Mouse (Mus musculus): ENCODE data around the gene Gm8246. TPM values are rescaled to one million over a fixed set of nuclear protein-coding genes. Genes with fewer than 3 reads are reported as not detected.
"Not testable (repeated sequence)": the region's sequence is repeated elsewhere in the genome, so short reads cannot be mapped to it uniquely, and the experiment has no call there.

The Gm8246 gene
- not detected in 2 replicates for polyA plus RNA-seq (2015; fragmentation: Nextera tagmentation; extraction: Ambion mirVana)

- H3K4me2 ChIP-seq; H3K9me3 ChIP-seq; H3K36me3 ChIP-seq; H3K4me3 ChIP-seq; H3K27ac ChIP-seq; H3K27me3 ChIP-seq; H3K4me1 ChIP-seq; H3K9ac ChIP-seq; ATAC-seq (ENCODE audit: insufficient number of reproducible peaks, low FRiP score, low TSS enrichment, low read depth): not testable (repeated sequence)
- WGBS, result no CpG with 5 or more reads among the region's 3 CpGs
These were observed at the start of gene Gm8246 for GRCm38 (mm10) chr14:5477730-5478129. Gm8246 (minus strand) TSS chr14:5477830.

GRCm38 (mm10) chr14:5501374-5501773 is 23.7 kb upstream of the Gm8246 start, which contains the start of gene Gm3488:
Gm3488 (plus strand) TSS chr14:5501674.
- not testable (repeated sequence) for H3K4me2 ChIP-seq; H3K36me3 ChIP-seq; H3K9me3 ChIP-seq; H3K4me3 ChIP-seq; H3K9ac ChIP-seq; H3K4me1 ChIP-seq; H3K27ac ChIP-seq; H3K27me3 ChIP-seq; ATAC-seq (ENCODE audit: insufficient number of reproducible peaks, low FRiP score, low TSS enrichment, low read depth)
- WGBS, result no CpG with 5 or more reads among the region's 35 CpGs

- not testable (repeated sequence) for H3K27ac ChIP-seq; H3K36me3 ChIP-seq; H3K4me1 ChIP-seq; H3K4me2 ChIP-seq; H3K4me3 ChIP-seq; H3K9ac ChIP-seq; H3K9me3 ChIP-seq; ATAC-seq (ENCODE audit: insufficient number of reproducible peaks, low FRiP score, low TSS enrichment, low read depth); H3K27me3 ChIP-seq
- WGBS, result 76% methylated on average over 5 of the region's 5 CpGs
These were observed 6.3 kb upstream of the Gm8246 start, which contains the start of gene Gm3187 for GRCm38 (mm10) chr14:5483907-5484306. Gm3187 (plus strand) TSS chr14:5484207.

- not testable (repeated sequence) for H3K4me3 ChIP-seq; H3K27me3 ChIP-seq; ATAC-seq (ENCODE audit: insufficient number of reproducible peaks, low FRiP score, low TSS enrichment, low read depth); H3K36me3 ChIP-seq; H3K4me2 ChIP-seq; H3K9ac ChIP-seq; H3K4me1 ChIP-seq; H3K9me3 ChIP-seq; H3K27ac ChIP-seq
- WGBS, result no CpG with 5 or more reads among the region's 19 CpGs
These were observed 17.2 kb downstream of the Gm8246 start for GRCm38 (mm10) chr14:5460469-5460868.

GRCm38 (mm10) chr14:5455367-5455766 is 22.3 kb downstream of the Gm8246 start, which contains the start of gene Gm3194:
Gm3194 (minus strand) TSS chr14:5455467.
- H3K4me2 ChIP-seq; H3K27me3 ChIP-seq; ATAC-seq (ENCODE audit: insufficient number of reproducible peaks, low FRiP score, low TSS enrichment, low read depth); H3K9me3 ChIP-seq; H3K36me3 ChIP-seq; H3K27ac ChIP-seq; H3K4me1 ChIP-seq; H3K4me3 ChIP-seq; H3K9ac ChIP-seq: not testable (repeated sequence)
- no CpG with 5 or more reads among the region's 3 CpGs for WGBS

Other genes starting within 250 kb of the Gm8246 start
- gene Gm3526, start 217.2 kb downstream of the Gm8246 start, polyA plus RNA-seq (2015; fragmentation: Nextera tagmentation; extraction: Ambion mirVana), result not detected in 2 replicates
- gene Gm3542, start 142.9 kb downstream of the Gm8246 start, polyA plus RNA-seq (2015; fragmentation: Nextera tagmentation; extraction: Ambion mirVana), result not detected in 2 replicates
- gene Gm3500, start 88.8 kb downstream of the Gm8246 start, polyA plus RNA-seq (2015; fragmentation: Nextera tagmentation; extraction: Ambion mirVana), result not detected in 2 replicates
- gene Gm3194, start 22.4 kb downstream of the Gm8246 start, polyA plus RNA-seq (2015; fragmentation: Nextera tagmentation; extraction: Ambion mirVana), result 0.42 and 0.47 TPM in 2 replicates
- not detected in 2 replicates for gene Gm3187, start 6.4 kb upstream of the Gm8246 start, polyA plus RNA-seq (2015; fragmentation: Nextera tagmentation; extraction: Ambion mirVana)
- 0.49 and 0.60 TPM in 2 replicates for gene Gm3488, start 23.8 kb upstream of the Gm8246 start, polyA plus RNA-seq (2015; fragmentation: Nextera tagmentation; extraction: Ambion mirVana)
- gene Gm3532, start 60.7 kb upstream of the Gm8246 start, polyA plus RNA-seq (2015; fragmentation: Nextera tagmentation; extraction: Ambion mirVana), result not detected in 2 replicates
- not detected in 2 replicates for gene Gm8265, start 155.2 kb upstream of the Gm8246 start, polyA plus RNA-seq (2015; fragmentation: Nextera tagmentation; extraction: Ambion mirVana)
- gene Gm9603, start 209.6 kb upstream of the Gm8246 start, polyA plus RNA-seq (2015; fragmentation: Nextera tagmentation; extraction: Ambion mirVana), result not detected in 2 replicates